Mouse (Mus musculus): ENCODE measurements at regions not wholly inside any gene's neighbourhood (a gene's known extent, or its start where the extent isn't known, plus 50 kb on each side); places are given as distances from the start of the nearest gene placed in this dataset.

DNA sequence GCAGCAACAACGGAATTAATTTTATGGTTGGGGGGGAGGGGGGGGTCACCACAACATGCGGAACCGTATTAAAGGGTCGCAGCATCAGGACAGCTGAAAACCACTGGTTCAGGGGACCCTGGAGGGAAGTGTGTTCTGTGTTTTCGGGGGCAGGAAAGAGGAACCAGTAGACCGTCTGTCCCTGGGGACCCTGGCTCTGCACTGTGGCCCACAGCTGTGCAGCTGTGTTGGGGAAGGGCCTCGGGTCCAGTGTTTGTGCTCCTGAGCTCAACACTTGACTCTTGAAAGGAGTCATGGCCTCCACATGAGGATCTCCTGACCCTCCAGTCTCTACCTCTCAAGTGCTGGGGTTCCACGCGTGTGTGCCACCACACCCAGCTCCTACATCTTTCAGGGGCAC lies 96.5 kb upstream of the Gpr12 start:
- no peak for TF ChIP-seq CTCF (IDR thresholded peaks at IDR 0.05; ENCODE audit: control insufficient read depth, insufficient read depth, low read length)
- no peak for TF ChIP-seq POLR2A (IDR thresholded peaks at IDR 0.05; ENCODE audit: borderline replicate concordance, control insufficient read depth, low read depth, low read length)

Measured in bone marrow, adult 2 months (tissue).